Mouse (Mus musculus): ENCODE data around the gene Jup.

GRCm38 (mm10) chr11:100330235-100330634 is 67.3 kb downstream of the Jup start:
- TF ChIP-seq CTCF (IDR thresholded peaks at IDR 0.05; ENCODE audit: low read depth, low read length) (no peak), TAL1 (conservative IDR thresholded peaks at IDR 0.05; ENCODE audit: low read depth, low read length) (no peak), GATA2 (IDR thresholded peaks at IDR 0.05; ENCODE audit: borderline replicate concordance, low read depth, low read length) (no peak), GATA1 (IDR thresholded peaks at IDR 0.05; ENCODE audit: borderline replicate concordance, low read length) (no peak), POLR2AphosphoS5 (IDR thresholded peaks at IDR 0.05; ENCODE audit: insufficient replicate concordance, low read depth, low read length) (no peak)

Measured in G1E (cell line).